Mouse (Mus musculus): ENCODE data around the gene Gjd3. TPM values are rescaled to one million over a fixed set of nuclear protein-coding genes. Genes with fewer than 3 reads are reported as not detected.

Gjd3 gene
- polyA plus RNA-seq, 1 experiment from 2014 or later: not detected

- WGBS (ENCODE audit: missing documents): 55% methylated on average over 12 of the region's 12 CpGs
- Histone ChIP-seq H3K4me3 (ENCODE audit: inconsistent target) (no peak overlapping the region; the same call in 1 of the 2 replicates), H3K27ac (no peak overlapping the region), H3K79me2 (ENCODE audit: inconsistent target) (peaks cover 59% of the 10 kb centered on the region; the same call in 1 of the 2 replicates), H3K36me3 (ENCODE audit: inconsistent target) (peaks cover 6% of the 10 kb centered on the region; the same call in 1 of the 2 replicates)
Measured at GRCm38 (mm10) chr11:98962421-98963095, 20.3 kb downstream of the Gjd3 start.

- Histone ChIP-seq H3K27ac (no peak overlapping the region), H3K4me3 (ENCODE audit: inconsistent target) (peak overlapping the region; percentile 43), H3K79me2 (ENCODE audit: inconsistent target) (peaks cover 67% of the 10 kb centered on the region; the same call in 1 of the 2 replicates), H3K36me3 (ENCODE audit: inconsistent target) (peaks cover 3% of the 10 kb centered on the region; the same call in 1 of the 2 replicates)
- 38% methylated on average over 8 of the region's 8 CpGs for WGBS (ENCODE audit: missing documents)
Measured at GRCm38 (mm10) chr11:98961766-98962165, 21.1 kb downstream of the Gjd3 start.

- H3K36me3 ChIP-seq (ENCODE audit: inconsistent target): no peaks in the 10 kb centered on the region
- peaks cover 73% of the 10 kb centered on the region; the same call in 1 of the 2 replicates for H3K79me2 ChIP-seq (ENCODE audit: inconsistent target)
- peak overlapping the region; percentile 5; the same call in 1 of the 2 replicates for H3K27ac ChIP-seq
- H3K4me3 ChIP-seq (ENCODE audit: inconsistent target): peak overlapping the region; percentile 43
- 26% methylated on average over 18 of the region's 18 CpGs for WGBS (ENCODE audit: missing documents)
Measured at GRCm38 (mm10) chr11:98961051-98961592, 21.7 kb downstream of the Gjd3 start.

- peak overlapping the region; percentile 43 for H3K4me3 ChIP-seq (ENCODE audit: inconsistent target)
- peak overlapping the region; percentile 42 for H3K27ac ChIP-seq
- H3K79me2 ChIP-seq (ENCODE audit: inconsistent target): peaks cover 74% of the 10 kb centered on the region; the same call in 1 of the 2 replicates
- H3K36me3 ChIP-seq (ENCODE audit: inconsistent target): no peaks in the 10 kb centered on the region
- 1% methylated on average over 49 of the region's 53 CpGs for WGBS (ENCODE audit: missing documents)
Measured at GRCm38 (mm10) chr11:98960313-98960906, 22.4 kb downstream of the Gjd3 start.

GRCm38 (mm10) chr11:98959437-98960312, 23.1 kb downstream of the Gjd3 start:
- H3K27ac ChIP-seq: peak overlapping the region; percentile 42
- WGBS (ENCODE audit: missing documents): 2% methylated on average over 41 of the region's 43 CpGs
- H3K79me2 ChIP-seq (ENCODE audit: inconsistent target): peaks cover 74% of the 10 kb centered on the region; the same call in 1 of the 2 replicates
- peak overlapping the region; percentile 40 for H3K4me3 ChIP-seq (ENCODE audit: inconsistent target)
- no peaks in the 10 kb centered on the region for H3K36me3 ChIP-seq (ENCODE audit: inconsistent target)

GRCm38 (mm10) chr11:98956340-98956739, 26.5 kb downstream of the Gjd3 start:
- WGBS (ENCODE audit: missing documents): 97% methylated on average over 10 of the region's 10 CpGs
- Histone ChIP-seq H3K79me2 (ENCODE audit: inconsistent target) (peaks cover 76% of the 10 kb centered on the region; the same call in 1 of the 2 replicates), H3K36me3 (ENCODE audit: inconsistent target) (no peaks in the 10 kb centered on the region), H3K4me3 (ENCODE audit: inconsistent target) (no peak overlapping the region), H3K27ac (no peak overlapping the region)

- 79% methylated on average over 5 of the region's 7 CpGs for WGBS (ENCODE audit: missing documents)
- Histone ChIP-seq H3K4me3 (ENCODE audit: inconsistent target) (no peak overlapping the region), H3K79me2 (ENCODE audit: inconsistent target) (peaks cover 76% of the 10 kb centered on the region), H3K36me3 (ENCODE audit: inconsistent target) (no peaks in the 10 kb centered on the region; the same call in 1 of the 2 replicates), H3K27ac (no peak overlapping the region)
Measured at GRCm38 (mm10) chr11:98955707-98956235, 27.0 kb downstream of the Gjd3 start.

- 44% methylated on average over 13 of the region's 17 CpGs for WGBS (ENCODE audit: missing documents)
- H3K27ac ChIP-seq: no peak overlapping the region
- H3K79me2 ChIP-seq (ENCODE audit: inconsistent target): peaks cover 82% of the 10 kb centered on the region
- no peak overlapping the region for H3K4me3 ChIP-seq (ENCODE audit: inconsistent target)
- peaks cover 6% of the 10 kb centered on the region; the same call in 1 of the 2 replicates for H3K36me3 ChIP-seq (ENCODE audit: inconsistent target)
Measured at GRCm38 (mm10) chr11:98954801-98955706, 27.8 kb downstream of the Gjd3 start.

GRCm38 (mm10) chr11:98954373-98954772, 28.4 kb downstream of the Gjd3 start:
- Histone ChIP-seq H3K4me3 (ENCODE audit: inconsistent target) (no peak overlapping the region), H3K36me3 (ENCODE audit: inconsistent target) (peaks cover 6% of the 10 kb centered on the region; the same call in 1 of the 2 replicates), H3K27ac (peak overlapping the region; percentile 2; the same call in 1 of the 2 replicates), H3K79me2 (ENCODE audit: inconsistent target) (peaks cover 88% of the 10 kb centered on the region)
- WGBS (ENCODE audit: missing documents): 15% methylated on average over 10 of the region's 10 CpGs

- H3K79me2 ChIP-seq (ENCODE audit: inconsistent target): peaks cover 93% of the 10 kb centered on the region
- H3K36me3 ChIP-seq (ENCODE audit: inconsistent target): peaks cover 6% of the 10 kb centered on the region; the same call in 1 of the 2 replicates
- H3K4me3 ChIP-seq (ENCODE audit: inconsistent target): no peak overlapping the region
- H3K27ac ChIP-seq: peak overlapping the region; percentile 2; the same call in 1 of the 2 replicates
- 46% methylated on average over 12 of the region's 13 CpGs for WGBS (ENCODE audit: missing documents)
Measured at GRCm38 (mm10) chr11:98953835-98954320, 28.9 kb downstream of the Gjd3 start.

GRCm38 (mm10) chr11:98953361-98953760, 29.5 kb downstream of the Gjd3 start:
- H3K27ac ChIP-seq: no peak overlapping the region

GRCm38 (mm10) chr11:98952736-98953135, 30.1 kb downstream of the Gjd3 start:
- WGBS (ENCODE audit: missing documents): 0% methylated on average over 2 of the region's 2 CpGs
- H3K36me3 ChIP-seq (ENCODE audit: inconsistent target): peaks cover 6% of the 10 kb centered on the region; the same call in 1 of the 2 replicates
- 0 out of 2 replicates have a peak overlapping the region, but pooled peaks have one; percentile 19 for H3K27ac ChIP-seq
- peaks cover 91% of the 10 kb centered on the region for H3K79me2 ChIP-seq (ENCODE audit: inconsistent target)
- H3K4me3 ChIP-seq (ENCODE audit: inconsistent target): no peak overlapping the region

More at GRCm38 (mm10) chr11:98953361-98953760, 29.5 kb downstream of the Gjd3 start:
- peaks cover 6% of the 10 kb centered on the region; the same call in 1 of the 2 replicates for H3K36me3 ChIP-seq (ENCODE audit: inconsistent target)
- H3K4me3 ChIP-seq (ENCODE audit: inconsistent target): no peak overlapping the region
- H3K79me2 ChIP-seq (ENCODE audit: inconsistent target): peaks cover 95% of the 10 kb centered on the region
- WGBS (ENCODE audit: missing documents): 63% methylated on average over 2 of the region's 2 CpGs

GRCm38 (mm10) chr11:98952111-98952510, 30.7 kb downstream of the Gjd3 start:
- H3K36me3 ChIP-seq (ENCODE audit: inconsistent target): peaks cover 6% of the 10 kb centered on the region; the same call in 1 of the 2 replicates
- WGBS (ENCODE audit: missing documents): 73% methylated on average over 1 of the region's 1 CpGs
- no peak overlapping the region for H3K4me3 ChIP-seq (ENCODE audit: inconsistent target)
- H3K79me2 ChIP-seq (ENCODE audit: inconsistent target): peaks cover 91% of the 10 kb centered on the region
- peak overlapping the region; percentile 19; the same call in 1 of the 2 replicates for H3K27ac ChIP-seq

All from macrophage (primary cell).